Mouse (Mus musculus): ENCODE results near the gene Ntmt1. TPM values are rescaled to one million over a fixed set of nuclear protein-coding genes. Genes with fewer than 3 reads are reported as not detected.

Gene Ntmt1
- polyA plus RNA-seq, 1 experiment from 2014 or later, result 105 TPM

DNA sequence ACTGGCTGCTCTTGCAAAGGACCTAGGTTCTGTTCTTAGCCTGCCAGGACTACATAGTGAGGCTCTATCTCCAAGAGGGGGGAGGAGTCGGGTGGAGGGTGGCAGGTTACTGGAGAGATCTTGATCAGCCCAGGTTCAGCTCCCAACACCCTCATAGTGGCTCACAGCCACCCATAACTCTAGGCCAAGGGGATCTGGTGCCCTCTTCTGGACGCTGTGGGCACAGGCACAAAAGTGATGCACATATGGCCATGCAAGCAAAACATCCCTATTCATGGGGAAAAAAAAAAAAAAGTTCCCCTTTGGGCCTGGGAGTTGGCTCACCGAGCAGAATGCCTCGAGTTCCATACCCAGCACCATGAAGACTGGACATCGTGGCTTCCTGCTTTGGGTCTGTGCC lies 21.7 kb downstream of the Ntmt1 start:
- Histone ChIP-seq H3K9me3 (no peaks in the 10 kb centered on the region), H3K4me1 (peaks cover 42% of the 10 kb centered on the region), H3K36me3 (peaks cover 23% of the 10 kb centered on the region), H3K27ac (no peak overlapping the region), H3K9ac (no peak overlapping the region), H3K4me3 (no peak overlapping the region), H3K4me2 (no peak overlapping the region), H3K27me3 (no peaks in the 10 kb centered on the region)
- ATAC-seq (ENCODE audit: insufficient number of reproducible peaks, insufficient read depth, low FRiP score, low TSS enrichment, low read depth), result no peak
- WGBS, result 36% methylated on average over 5 of the region's 5 CpGs

DNA sequence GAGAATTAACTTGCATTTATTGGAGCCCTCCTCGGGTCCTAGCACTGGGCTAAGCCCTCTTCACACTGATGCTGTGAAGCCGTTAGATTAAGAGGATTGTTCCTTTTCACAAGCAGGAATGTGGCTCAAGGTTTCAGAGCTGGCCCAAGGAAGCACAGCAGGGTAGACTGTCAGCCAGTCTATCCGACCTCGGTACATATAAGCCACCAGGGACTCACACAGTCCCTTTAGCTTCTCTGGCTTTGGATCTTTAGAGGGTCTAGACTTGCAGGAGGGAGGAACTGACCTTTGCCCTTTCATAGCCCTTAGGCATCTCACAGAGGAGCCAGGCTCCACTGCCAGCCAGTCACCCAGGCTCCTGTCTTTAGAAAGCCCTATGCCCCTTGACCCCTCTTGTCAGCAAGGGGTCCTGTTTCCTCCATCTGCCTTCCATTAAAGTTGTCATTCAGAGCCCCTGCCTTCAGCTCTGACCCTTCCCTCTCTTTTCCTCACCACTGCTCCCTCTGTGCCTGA lies 22.7 kb downstream of the Ntmt1 start, which contains the start of gene Asb6:
Gene Asb6, minus strand, starts transcription at position 51 of the 513 bp plus-strand sequence.
- WGBS, result 12% methylated on average over 4 of the region's 4 CpGs

DNA sequence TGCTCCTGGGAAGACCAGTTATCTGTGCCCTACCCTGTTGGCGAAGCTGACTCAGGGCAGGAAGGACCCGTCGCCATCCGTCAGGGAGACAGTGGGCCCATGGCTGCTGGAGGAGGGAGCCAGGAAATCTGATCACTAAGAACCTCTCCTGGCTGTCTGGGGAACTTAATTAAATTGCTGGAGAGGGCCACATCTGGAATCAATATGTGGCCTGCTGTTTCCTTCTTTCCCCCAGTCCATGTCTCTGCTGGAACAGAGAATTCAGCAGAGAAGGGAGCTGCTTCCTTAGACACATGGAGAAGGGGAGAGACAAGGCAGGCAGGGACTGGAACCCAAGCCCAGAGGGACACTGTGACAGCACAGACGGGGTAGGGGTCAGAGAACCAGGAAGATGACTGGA lies 26.0 kb downstream of the Ntmt1 start:
- H3K4me3 ChIP-seq, result peak overlapping the region; percentile 4; the same call in 1 of the 2 replicates
- H3K27ac ChIP-seq, result peak overlapping the region; percentile 97
- H3K4me1 ChIP-seq, result peaks cover 59% of the 10 kb centered on the region
- WGBS, result 18% methylated on average over 5 of the region's 5 CpGs
- peak overlapping the region; percentile 36; the same call in 1 of the 2 replicates for H3K9ac ChIP-seq
- H3K9me3 ChIP-seq, result no peaks in the 10 kb centered on the region
- peak overlapping the region; percentile 46 for H3K4me2 ChIP-seq
- peak; percentile 38; the same call in 1 of the 2 replicates for ATAC-seq (ENCODE audit: insufficient number of reproducible peaks, insufficient read depth, low FRiP score, low TSS enrichment, low read depth)
- H3K27me3 ChIP-seq, result no peaks in the 10 kb centered on the region
- no peaks in the 10 kb centered on the region for H3K36me3 ChIP-seq

More for the DNA sequence above, 22.7 kb downstream of the Ntmt1 start, which contains the start of gene Asb6:
- no peaks in the 10 kb centered on the region for H3K9me3 ChIP-seq
- no peak for ATAC-seq (ENCODE audit: insufficient number of reproducible peaks, insufficient read depth, low FRiP score, low TSS enrichment, low read depth)
- H3K27ac ChIP-seq, result no peak within 1 kb of the TSS
- H3K4me2 ChIP-seq, result no peak within 1 kb of the TSS
- H3K9ac ChIP-seq, result no peak within 1 kb of the TSS
- no peak within 1 kb of the TSS for H3K4me3 ChIP-seq
- H3K36me3 ChIP-seq, result peaks cover 13% of the 10 kb centered on the region
- H3K4me1 ChIP-seq, result peaks cover 50% of the 10 kb centered on the region
- no peaks in the 10 kb centered on the region for H3K27me3 ChIP-seq

GRCm38 (mm10) chr2:30834373-30835022 lies 26.9 kb downstream of the Ntmt1 start, which contains the start of gene Prrx2:
Gene Prrx2 (plus strand): TSS chr2:30834972.
- no peaks in the 10 kb centered on the region for H3K36me3 ChIP-seq
- peak within 1 kb of the TSS; percentile 46 for H3K4me2 ChIP-seq
- 31% methylated on average over 9 of the region's 10 CpGs for WGBS
- H3K9me3 ChIP-seq, result no peaks in the 10 kb centered on the region
- H3K27ac ChIP-seq, result peak within 1 kb of the TSS; percentile 97
- H3K27me3 ChIP-seq, result no peaks in the 10 kb centered on the region
- ATAC-seq (ENCODE audit: insufficient number of reproducible peaks, insufficient read depth, low FRiP score, low TSS enrichment, low read depth), result 0 out of 2 replicates have a peak, but pooled peaks have one; percentile 21
- H3K4me1 ChIP-seq, result peaks cover 59% of the 10 kb centered on the region
- peak within 1 kb of the TSS; percentile 36; the same call in 1 of the 2 replicates for H3K9ac ChIP-seq
- H3K4me3 ChIP-seq, result no peak within 1 kb of the TSS

- H3K27me3 ChIP-seq, result no peaks in the 10 kb centered on the region
- H3K9ac ChIP-seq, result 0 out of 2 replicates have a peak overlapping the region, but pooled peaks have one; percentile 32
- no peaks in the 10 kb centered on the region for H3K9me3 ChIP-seq
- 5% methylated on average over 21 of the region's 21 CpGs for WGBS
- peak overlapping the region; percentile 97 for H3K27ac ChIP-seq
- peak; percentile 29; the same call in 1 of the 2 replicates for ATAC-seq (ENCODE audit: insufficient number of reproducible peaks, insufficient read depth, low FRiP score, low TSS enrichment, low read depth)
- no peaks in the 10 kb centered on the region for H3K36me3 ChIP-seq
- H3K4me2 ChIP-seq, result peak overlapping the region; percentile 38
- H3K4me3 ChIP-seq, result no peak overlapping the region
- peaks cover 64% of the 10 kb centered on the region for H3K4me1 ChIP-seq
These were observed 28.8 kb downstream of the Ntmt1 start for GRCm38 (mm10) chr2:30836238-30836990.

DNA sequence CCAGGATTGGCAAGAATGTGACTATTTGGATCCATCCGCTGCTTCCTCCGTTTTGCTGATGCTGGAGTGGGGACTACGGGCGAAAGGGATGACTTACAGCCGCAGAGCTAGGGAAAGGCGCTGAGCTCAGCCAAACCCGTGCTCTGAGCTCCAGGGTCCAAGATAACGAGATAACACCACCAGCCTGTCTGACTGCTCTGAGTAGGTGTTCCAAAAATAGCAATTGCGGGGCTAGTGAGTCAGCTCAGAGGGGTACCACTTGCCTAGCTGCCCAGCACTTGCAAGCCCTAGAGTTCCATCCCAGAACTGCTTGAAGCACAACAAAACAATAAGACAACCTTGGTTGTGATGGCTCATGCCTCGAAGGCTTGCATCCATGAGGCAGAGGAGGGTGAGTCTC lies 35.0 kb downstream of the Ntmt1 start:
- Histone ChIP-seq H3K9ac (no peak overlapping the region), H3K27me3 (peaks cover 5% of the 10 kb centered on the region), H3K4me1 (peaks cover 52% of the 10 kb centered on the region), H3K4me2 (no peak overlapping the region), H3K36me3 (no peaks in the 10 kb centered on the region), H3K27ac (peak overlapping the region; percentile 73), H3K9me3 (no peaks in the 10 kb centered on the region), H3K4me3 (no peak overlapping the region)
- ATAC-seq (ENCODE audit: insufficient number of reproducible peaks, insufficient read depth, low FRiP score, low TSS enrichment, low read depth), result no peak
- WGBS, result 44% methylated on average over 10 of the region's 10 CpGs

GRCm38 (mm10) chr2:30845152-30846070 lies 37.8 kb downstream of the Ntmt1 start:
- under 1% methylated on average over 79 of the region's 80 CpGs for WGBS
- no peaks in the 10 kb centered on the region for H3K36me3 ChIP-seq
- H3K4me2 ChIP-seq, result peak overlapping the region; percentile 82
- peak; percentile 27; the same call in 1 of the 2 replicates for ATAC-seq (ENCODE audit: insufficient number of reproducible peaks, insufficient read depth, low FRiP score, low TSS enrichment, low read depth)
- H3K4me1 ChIP-seq, result peaks cover 67% of the 10 kb centered on the region
- H3K27me3 ChIP-seq, result peaks cover 5% of the 10 kb centered on the region
- H3K9ac ChIP-seq, result peak overlapping the region; percentile 98
- peak overlapping the region; percentile 92 for H3K27ac ChIP-seq
- H3K9me3 ChIP-seq, result no peaks in the 10 kb centered on the region
- H3K4me3 ChIP-seq, result peak overlapping the region; percentile 79

DNA sequence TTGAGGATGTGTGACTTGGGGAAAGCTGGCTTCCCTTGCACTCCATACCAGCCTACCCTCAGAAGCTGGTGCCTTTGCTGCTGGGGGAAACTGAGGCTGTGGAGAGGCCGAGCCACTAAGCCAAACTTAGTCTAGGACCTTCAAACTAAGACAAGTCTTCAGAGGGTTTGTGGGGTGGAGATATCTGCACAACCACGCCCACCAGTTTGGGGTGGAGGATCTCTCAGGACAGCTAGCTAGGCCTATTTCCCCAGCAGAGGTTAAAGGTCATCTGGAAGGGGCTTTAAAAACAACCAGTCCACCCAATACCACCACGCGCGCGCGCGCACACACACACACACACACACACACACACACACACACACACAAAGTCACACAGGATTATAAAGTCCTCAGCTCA lies 38.6 kb downstream of the Ntmt1 start:
- Histone ChIP-seq H3K4me2 (peak overlapping the region; percentile 82), H3K4me1 (peaks cover 75% of the 10 kb centered on the region), H3K36me3 (no peaks in the 10 kb centered on the region), H3K27me3 (peaks cover 5% of the 10 kb centered on the region), H3K27ac (peak overlapping the region; percentile 92), H3K4me3 (peak overlapping the region; percentile 79), H3K9ac (peak overlapping the region; percentile 98), H3K9me3 (no peaks in the 10 kb centered on the region)
- ATAC-seq (ENCODE audit: insufficient number of reproducible peaks, insufficient read depth, low FRiP score, low TSS enrichment, low read depth), result no peak
- WGBS, result 27% methylated on average over 8 of the region's 8 CpGs

DNA sequence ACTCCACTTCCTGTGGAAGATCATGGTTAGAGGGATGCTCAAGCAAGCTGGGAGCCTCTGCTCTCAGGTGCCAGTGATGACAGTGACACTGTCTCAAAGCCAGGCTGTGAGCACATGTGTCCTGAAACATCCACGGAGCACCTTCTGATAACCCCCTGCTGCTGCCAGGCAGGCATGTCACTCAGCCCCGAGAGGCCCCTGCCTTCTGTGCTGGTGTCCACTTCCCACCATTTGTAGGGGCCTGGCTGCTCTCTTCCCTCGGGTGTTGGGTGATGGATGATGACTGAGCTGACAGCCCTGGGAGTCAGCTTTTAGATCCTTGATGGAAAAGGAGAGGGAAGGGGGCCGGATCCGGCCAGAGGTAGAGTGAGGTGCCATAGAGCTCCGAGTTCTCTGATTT lies 39.1 kb downstream of the Ntmt1 start:
- H3K9ac ChIP-seq, result peak overlapping the region; percentile 98
- H3K4me3 ChIP-seq, result peak overlapping the region; percentile 79
- H3K27ac ChIP-seq, result peak overlapping the region; percentile 92
- peaks cover 5% of the 10 kb centered on the region for H3K27me3 ChIP-seq
- ATAC-seq (ENCODE audit: insufficient number of reproducible peaks, insufficient read depth, low FRiP score, low TSS enrichment, low read depth), result 0 out of 2 replicates have a peak, but pooled peaks have one; percentile 21
- H3K9me3 ChIP-seq, result no peaks in the 10 kb centered on the region
- H3K4me2 ChIP-seq, result peak overlapping the region; percentile 82
- peaks cover 80% of the 10 kb centered on the region for H3K4me1 ChIP-seq
- no peaks in the 10 kb centered on the region for H3K36me3 ChIP-seq
- WGBS, result 11% methylated on average over 6 of the region's 6 CpGs

GRCm38 (mm10) chr2:30848184-30848583 lies 40.6 kb downstream of the Ntmt1 start:
- Histone ChIP-seq H3K4me3 (peak overlapping the region; percentile 79), H3K4me1 (peaks cover 87% of the 10 kb centered on the region), H3K4me2 (peak overlapping the region; percentile 82), H3K36me3 (no peaks in the 10 kb centered on the region), H3K27me3 (peaks cover 5% of the 10 kb centered on the region), H3K9me3 (no peaks in the 10 kb centered on the region), H3K9ac (0 out of 2 replicates have a peak overlapping the region, but pooled peaks have one; percentile 51), H3K27ac (peak overlapping the region; percentile 92)
- no peak for ATAC-seq (ENCODE audit: insufficient number of reproducible peaks, insufficient read depth, low FRiP score, low TSS enrichment, low read depth)
- 21% methylated on average over 8 of the region's 8 CpGs for WGBS
